Mouse (Mus musculus) testis, adult 2 months (tissue): ENCODE measurements around the gene Dync2li1.

Experiments used
- CTCF ChIP-seq: fragments of 200-500 bp; IDR thresholded peaks from 2 replicates; pipeline ENCODE4 v1.5.1; 2012; ENCODE audit warnings: low read depth, mild to moderate bottlenecking, inconsistent platforms, low read length, moderate library complexity; ENCODE audit not compliant: control insufficient read depth, insufficient read depth, insufficient replicate concordance
- POLR2A ChIP-seq: fragments of 200-500 bp; IDR thresholded peaks from 2 replicates; pipeline ENCODE4 v1.6.1; 2012; ENCODE audit warnings: low read depth, mild to moderate bottlenecking, inconsistent platforms, low read length, moderate library complexity; ENCODE audit not compliant: control insufficient read depth

- TF ChIP-seq POLR2A (no peak), CTCF (no peak)
Measured at GRCm38 (mm10) chr17:84627721-84628120, 1.4 kb downstream of the Dync2li1 start.
